Mouse (Mus musculus) T-helper 1 cell (primary cell): ENCODE measurements around the gene Mapre3.

Source experiments
- in situ Hi-C: fragments of 300-600 bp; cut with MboI, MseI; formaldehyde crosslinking; loops from one replicate; pipeline ENCODE4 v1.15.1; 2025; ENCODE audit warnings: high pct_unique_total_duplicates

Gene Mapre3

GRCm38 (mm10) chr5:30814424-30815119 is at the start of gene Mapre3:
Mapre3 (plus strand) TSS chr5:30814641.
- in situ Hi-C loops = loop anchor here (10.0 kb wide), 1 partner anchor 50 kb away; the partner anchor contains the start of gene Tmem214

GRCm38 (mm10) chr5:30765596-30766370 is 48.7 kb upstream of the Mapre3 start:
- in situ Hi-C loops = no loop called here

GRCm38 (mm10) chr5:30768082-30768481 is 46.4 kb upstream of the Mapre3 start:
- in situ Hi-C loops = no loop called here

- in situ Hi-C loops = no loop called here
These were observed 45.8 kb upstream of the Mapre3 start for GRCm38 (mm10) chr5:30768598-30768997.

GRCm38 (mm10) chr5:30769075-30769474 is 45.4 kb upstream of the Mapre3 start:
- in situ Hi-C loops = no loop called here

- in situ Hi-C loops = no loop called here
These were observed 39.7 kb upstream of the Mapre3 start for GRCm38 (mm10) chr5:30774601-30775371.

- in situ Hi-C loops = no loop called here
These were observed 33.7 kb upstream of the Mapre3 start for GRCm38 (mm10) chr5:30780699-30781098.

GRCm38 (mm10) chr5:30781147-30781546 is 33.3 kb upstream of the Mapre3 start:
- in situ Hi-C loops = no loop called here

GRCm38 (mm10) chr5:30787381-30787780 is 27.1 kb upstream of the Mapre3 start:
- in situ Hi-C loops = no loop called here

- in situ Hi-C loops = no loop called here
These were observed 24.4 kb upstream of the Mapre3 start for GRCm38 (mm10) chr5:30790047-30790446.

- in situ Hi-C loops = loop anchor here (5.0 kb wide), 1 partner anchor 84 kb away; the partner anchor contains the start of gene Dpysl5
These were observed 18.3 kb upstream of the Mapre3 start for GRCm38 (mm10) chr5:30796125-30796524.

GRCm38 (mm10) chr5:30797482-30797881 is 17.0 kb upstream of the Mapre3 start:
- in situ Hi-C loops = loop anchor here (5.0 kb wide), 1 partner anchor 85 kb away; the partner anchor contains the start of gene Dpysl5

GRCm38 (mm10) chr5:30797982-30798381 is 16.5 kb upstream of the Mapre3 start:
- in situ Hi-C loops = loop anchor here (5.0 kb wide), 1 partner anchor 86 kb away; the partner anchor contains the start of gene Dpysl5

- in situ Hi-C loops = loop anchor here (5.0 kb wide), 1 partner anchor 87 kb away; the partner anchor contains the start of gene Dpysl5
These were observed 15.5 kb upstream of the Mapre3 start for GRCm38 (mm10) chr5:30798965-30799364.

GRCm38 (mm10) chr5:30802724-30803467 is 11.5 kb upstream of the Mapre3 start:
- in situ Hi-C loops = no loop called here

GRCm38 (mm10) chr5:30806106-30806505 is 8.3 kb upstream of the Mapre3 start:
- in situ Hi-C loops = loop anchor here (5.0 kb wide), 1 partner anchor 196 kb away; no protein-coding TSS in a partner anchor

GRCm38 (mm10) chr5:30815120-30815465 is 652 bp downstream of the Mapre3 start:
- in situ Hi-C loops = loop anchor here (10.0 kb wide), 1 partner anchor 50 kb away; the partner anchor contains the start of gene Tmem214

GRCm38 (mm10) chr5:30816261-30816791 is 1.9 kb downstream of the Mapre3 start:
- in situ Hi-C loops = loop anchor here (10.0 kb wide), 1 partner anchor 48 kb away; the partner anchor contains the start of gene Tmem214

- in situ Hi-C loops = loop anchor here (10.0 kb wide), 1 partner anchor 46 kb away; the partner anchor contains the start of gene Tmem214
These were observed 4.4 kb downstream of the Mapre3 start for GRCm38 (mm10) chr5:30818758-30819309.

- in situ Hi-C loops = no loop called here
These were observed 8.2 kb downstream of the Mapre3 start for GRCm38 (mm10) chr5:30822689-30823088.
